ENCODE assay signal across 18 mouse cellular contexts in genomic region chr16:92037891-92038607, GRCm38 (mm10). TPM values are rescaled to one million over a fixed set of nuclear protein-coding genes. Genes with fewer than 3 reads are reported as not detected.
DNase-seq lines count a peak whose midpoint lies in the region; ATAC-seq lines count a peak whose summit lies in the region.
"Had no signal": no experiment of that assay in that cellular context is flagged by ENCODE, and none has a peak within 500 bp of the region (broad histone marks: within the 10 kb centered on the region; RNA-seq: fewer than 3 reads in every experiment).

No protein-coding gene starts in this region.

- no peaks in the 10 kb centered on the region for H3K9me3 ChIP-seq in midbrain, embryonic 11.5 days (ENCODE audit: control insufficient read depth, low read length)
- no peaks in the 10 kb centered on the region for H3K9me3 ChIP-seq in midbrain, embryonic 14.5 days (ENCODE audit: control insufficient read depth, low read length)
- H3K9me3 ChIP-seq in hindbrain, embryonic 11.5 days (ENCODE audit: control insufficient read depth, low read length) = no peaks in the 10 kb centered on the region
- H3K9me3 ChIP-seq: embryonic facial prominence, embryonic 13.5 days; forebrain, embryonic 10.5 days; heart, embryonic 15.5 days; lung, embryonic 15.5 days; midbrain, embryonic 10.5 days had no signal

- H3K4me1 ChIP-seq in midbrain, embryonic 11.5 days (ENCODE audit: control insufficient read depth, insufficient read depth, low read length) = no peaks in the 10 kb centered on the region
- H3K4me1 ChIP-seq in midbrain, embryonic 14.5 days (ENCODE audit: control insufficient read depth, insufficient read depth, low read length) = no peaks in the 10 kb centered on the region
- no peaks in the 10 kb centered on the region for H3K4me1 ChIP-seq in hindbrain, embryonic 11.5 days (replicated peaks; ENCODE audit: control insufficient read depth, insufficient read depth, low read length)
- H3K4me1 ChIP-seq: embryonic facial prominence, embryonic 13.5 days; heart, embryonic 15.5 days; lung, embryonic 15.5 days had no signal

- H3K4me2 ChIP-seq in midbrain, embryonic 11.5 days = no peak overlapping the region
- H3K4me2 ChIP-seq in midbrain, embryonic 14.5 days (ENCODE audit: low read length) = no peak overlapping the region
- no peak overlapping the region for H3K4me2 ChIP-seq in hindbrain, embryonic 11.5 days (replicated peaks; ENCODE audit: low read depth, low read length)
- H3K4me2 ChIP-seq: embryonic facial prominence, embryonic 13.5 days; heart, embryonic 15.5 days; lung, embryonic 15.5 days had no signal

- H3K9ac ChIP-seq in midbrain, embryonic 11.5 days (ENCODE audit: low read length) = no peak overlapping the region
- H3K9ac ChIP-seq in midbrain, embryonic 14.5 days (replicated peaks; ENCODE audit: low read length) = no peak overlapping the region
- no peak overlapping the region for H3K9ac ChIP-seq in hindbrain, embryonic 11.5 days (ENCODE audit: low read depth, low read length)
- H3K9ac ChIP-seq: embryonic facial prominence, embryonic 13.5 days; heart, embryonic 15.5 days; lung, embryonic 15.5 days had no signal

- H3K36me3 ChIP-seq in midbrain, embryonic 11.5 days (ENCODE audit: control insufficient read depth, insufficient read depth, low read length) = no peaks in the 10 kb centered on the region
- no peaks in the 10 kb centered on the region for H3K36me3 ChIP-seq in midbrain, embryonic 14.5 days (ENCODE audit: control insufficient read depth, insufficient read depth, low read length)
- H3K36me3 ChIP-seq in hindbrain, embryonic 11.5 days (ENCODE audit: control insufficient read depth, insufficient read depth, low read length) = no peaks in the 10 kb centered on the region
- H3K36me3 ChIP-seq: embryonic facial prominence, embryonic 13.5 days; forebrain, embryonic 10.5 days; heart, embryonic 15.5 days; lung, embryonic 15.5 days; midbrain, embryonic 10.5 days had no signal

- DNase-seq in midbrain, embryonic 11.5 days (ENCODE audit: low spot score, missing footprints) = peak; percentile 68
- no peak for DNase-seq in midbrain, embryonic 14.5 days
- peak; percentile 26 for DNase-seq in naive thymus-derived CD4-positive, alpha-beta T cell, adult 2 months (ENCODE audit: low read depth)
- peak; percentile 54 for DNase-seq in thymus, postnatal 4 days
- no peak for DNase-seq in hindbrain, embryonic 11.5 days (ENCODE audit: low spot score)
- DNase-seq: cerebellum, postnatal 10 days; right cerebral cortex, postnatal 4 days had no signal

- ATAC-seq in midbrain, embryonic 11.5 days (ENCODE audit: low FRiP score) = no peak
- no peak for ATAC-seq in midbrain, embryonic 14.5 days (ENCODE audit: low FRiP score, low TSS enrichment)
- peak; percentile 87 to 95 for ATAC-seq in hematopoietic stem cell, adult 5-6 weeks (replicated peaks in 1 of 2; ENCODE audit: insufficient read depth in 1 of 2, low FRiP score in 2 of 2, low TSS enrichment in 1 of 2, low read depth in 1 of 2, poor library complexity in 2 of 2, severe bottlenecking in 2 of 2)
- no peak for ATAC-seq in cerebellum, adult (ENCODE audit: insufficient number of reproducible peaks, low FRiP score, low TSS enrichment)
- ATAC-seq in hindbrain, embryonic 11.5 days (ENCODE audit: low FRiP score) = no peak
- ATAC-seq: hindbrain, embryonic 16.5 days had no signal

- 88% methylated on average over 21 of the region's 21 CpGs for WGBS in midbrain, embryonic 11.5 days
- WGBS in midbrain, embryonic 14.5 days = 87% methylated on average over 21 of the region's 21 CpGs
- 82% methylated on average over 21 of the region's 21 CpGs for WGBS in hindbrain, embryonic 11.5 days

- no peak overlapping the region for H3K27ac ChIP-seq in midbrain, embryonic 11.5 days (ENCODE audit: low read depth, low read length)
- no peak overlapping the region for H3K27ac ChIP-seq in midbrain, embryonic 14.5 days (replicated peaks; ENCODE audit: low read depth, low read length)
- no peak overlapping the region for H3K27ac ChIP-seq in hindbrain, embryonic 11.5 days (ENCODE audit: low read depth, low read length)
- H3K27ac ChIP-seq: embryonic facial prominence, embryonic 13.5 days; forebrain, embryonic 10.5 days; heart, embryonic 15.5 days; lung, embryonic 15.5 days; midbrain, embryonic 10.5 days had no signal

- no peaks in the 10 kb centered on the region for H3K27me3 ChIP-seq in midbrain, embryonic 11.5 days (ENCODE audit: control insufficient read depth, insufficient read depth, low read length)
- H3K27me3 ChIP-seq in midbrain, embryonic 14.5 days (ENCODE audit: control insufficient read depth, insufficient read depth, low read length) = no peaks in the 10 kb centered on the region
- no peaks in the 10 kb centered on the region for H3K27me3 ChIP-seq in hindbrain, embryonic 11.5 days (ENCODE audit: control insufficient read depth, insufficient read depth, low read length)
- H3K27me3 ChIP-seq: embryonic facial prominence, embryonic 13.5 days; heart, embryonic 15.5 days had no signal

- H3K4me3 ChIP-seq in midbrain, embryonic 11.5 days (ENCODE audit: low read depth, low read length) = no peak overlapping the region
- H3K4me3 ChIP-seq in midbrain, embryonic 14.5 days (replicated peaks; ENCODE audit: low read depth, low read length) = no peak overlapping the region
- no peak overlapping the region for H3K4me3 ChIP-seq in hindbrain, embryonic 11.5 days (ENCODE audit: low read depth, low read length)
- H3K4me3 ChIP-seq: embryonic facial prominence, embryonic 13.5 days; forebrain, embryonic 10.5 days; heart, embryonic 15.5 days; lung, embryonic 15.5 days; midbrain, embryonic 10.5 days; myocyte had no signal

RNA-seq across cellular contexts. Expression of gene Mrps6, which starts 20.0 kb away (rescaled TPM):
- polyA plus RNA-seq in midbrain, embryonic 11.5 days (2014; fragmentation: Nextera tagmentation; extraction: Ambion mirVana) = 118 and 122 TPM in 2 replicates
- 168 and 184 TPM in 2 replicates for polyA plus RNA-seq in midbrain, embryonic 14.5 days (2014; fragmentation: Nextera tagmentation; extraction: Ambion mirVana)
- total RNA-seq in hematopoietic stem cell, adult 5-6 weeks (2017) = 24.9 and 28.7 TPM in 2 replicates
- 139 and 141 TPM in 2 replicates for polyA plus RNA-seq in hindbrain, embryonic 11.5 days (2014; fragmentation: Nextera tagmentation; extraction: Ambion mirVana)

RNA-seq across cellular contexts. Expression of gene Gm49711, which starts 20.1 kb away (rescaled TPM):
- 0.19 TPM in 1 of 2 replicates, not detected in the other for polyA plus RNA-seq in midbrain, embryonic 11.5 days (2014; fragmentation: Nextera tagmentation; extraction: Ambion mirVana)
- 0.74 and 1.3 TPM in 2 replicates for polyA plus RNA-seq in midbrain, embryonic 14.5 days (2014; fragmentation: Nextera tagmentation; extraction: Ambion mirVana)
- not detected in 2 replicates for total RNA-seq in hematopoietic stem cell, adult 5-6 weeks (2017)
- 0.14 and 0.20 TPM in 2 replicates for polyA plus RNA-seq in hindbrain, embryonic 11.5 days (2014; fragmentation: Nextera tagmentation; extraction: Ambion mirVana)
- total RNA-seq: adrenal gland, adult 18-20 months had no signal
- polyA plus RNA-seq: heart, embryonic 15.5 days; lung, embryonic 15.5 days; myocyte; stomach, embryonic 16.5 days had no signal

RNA-seq across cellular contexts. Expression of gene Slc5a3, which starts 20.1 kb away (rescaled TPM):
- 11.5 and 13.7 TPM in 2 replicates for polyA plus RNA-seq in midbrain, embryonic 11.5 days (2014; fragmentation: Nextera tagmentation; extraction: Ambion mirVana)
- polyA plus RNA-seq in midbrain, embryonic 14.5 days (2014; fragmentation: Nextera tagmentation; extraction: Ambion mirVana) = 22.2 and 30.6 TPM in 2 replicates
- 8.3 and 9.2 TPM in 2 replicates for total RNA-seq in hematopoietic stem cell, adult 5-6 weeks (2017)
- polyA plus RNA-seq in hindbrain, embryonic 11.5 days (2014; fragmentation: Nextera tagmentation; extraction: Ambion mirVana) = 14.6 and 14.9 TPM in 2 replicates

Comparison
In these comparisons a context has a peak if more than half of its experiments do, and no peak if none do; other contexts are left out.
1. DNase-seq: peak in midbrain, embryonic 11.5 days (single experiment), naive thymus-derived CD4-positive, alpha-beta T cell, adult 2 months (single experiment) and thymus, postnatal 4 days (single experiment); none in midbrain, embryonic 14.5 days (single experiment) and hindbrain, embryonic 11.5 days (single experiment).
2. ATAC-seq: peak in hematopoietic stem cell, adult 5-6 weeks (2 of 2); none in midbrain, embryonic 11.5 days (single experiment), midbrain, embryonic 14.5 days (single experiment), cerebellum, adult (single experiment) and hindbrain, embryonic 11.5 days (single experiment).